Mouse (Mus musculus) intestine, postnatal 0 days (tissue): Measurements from ENCODE around the gene Stim1. TPM values are rescaled to one million over a fixed set of nuclear protein-coding genes. Genes with fewer than 3 reads are reported as not detected.
"Not testable (repeated sequence)": the region's sequence is repeated elsewhere in the genome, so short reads cannot be mapped to it uniquely, and the experiment has no call there.

ENCODE experiments used
- ATAC-seq: fragments of 200-750 bp; cut with Nextera tagmentation; 2 replicates; pipeline ENCODE4 v1.8.0; 2017; ENCODE audit warnings: mild to moderate bottlenecking, moderate TSS enrichment, moderate library complexity
- H3K27ac ChIP-seq: fragments of 300-500 bp; sonication (generic); 2 replicates; pipeline ENCODE4 v1.5.1; 2014; ENCODE audit warnings: mild to moderate bottlenecking, low read depth, low read length, moderate library complexity
- H3K27me3 ChIP-seq: fragments of 300-500 bp; sonication (generic); replicated peaks from 2 replicates; pipeline ENCODE4 v1.6.1; 2014; ENCODE audit warnings: low read length, mixed read lengths; ENCODE audit not compliant: control insufficient read depth, insufficient read depth
- H3K36me3 ChIP-seq: fragments of 300-500 bp; sonication (generic); 2 replicates; pipeline ENCODE4 v1.6.1; 2014; ENCODE audit warnings: mild to moderate bottlenecking, moderate library complexity; ENCODE audit not compliant: control insufficient read depth, insufficient read depth
- H3K4me1 ChIP-seq: fragments of 300-500 bp; sonication (generic); replicated peaks from 2 replicates; pipeline ENCODE4 v1.6.1; 2014; ENCODE audit warnings: antibody characterized with exemption, low read length, mixed read lengths; ENCODE audit not compliant: control insufficient read depth, insufficient read depth
- H3K4me2 ChIP-seq: fragments of 300-500 bp; sonication (generic); replicated peaks from 2 replicates; pipeline ENCODE4 v1.6.1; 2014; ENCODE audit warnings: low read depth, mild to moderate bottlenecking, moderate library complexity
- H3K4me3 ChIP-seq: fragments of 300-500 bp; sonication (generic); 2 replicates; pipeline ENCODE4 v1.5.1; 2014; ENCODE audit warnings: low read depth, low read length
- H3K9ac ChIP-seq: fragments of 300-500 bp; sonication (generic); 2 replicates; pipeline ENCODE4 v1.6.1; 2014; ENCODE audit warnings: mild to moderate bottlenecking, low read depth, low read length
- H3K9me3 ChIP-seq: fragments of 300-500 bp; sonication (generic); 2 replicates; pipeline ENCODE4 v1.6.1; 2016; ENCODE audit warnings: mixed run types; ENCODE audit not compliant: control insufficient read depth
- CTCF ChIP-seq: sonication (generic); IDR thresholded peaks from 2 replicates; pipeline ENCODE4 v1.5.1; 2016; ENCODE audit warnings: low read depth, mild to moderate bottlenecking, control low read depth, antibody characterized with exemption, moderate library complexity
- WGBS: fragments of 180-500 bp; shearing (Covaris S2); extraction: QIAGEN DNeasy Blood & Tissue Kit; methylation state at CpG from one replicate; pipeline ENCODE4 v1.1.7; 2014; 5-methylcytosine and 5-hydroxymethylcytosine counted together
- polyA plus RNA-seq: library from polyadenylated mRNA; unstranded; fragments of >200 nt; fragmentation: Nextera tagmentation; extraction: Ambion mirVana; gene quantifications from 2 replicates; pipeline ENCODE4 v1.2.1, GENCODE M21; 2015

Stim1 gene
- polyA plus RNA-seq, 1 experiment from 2014 or later, result 13.0 TPM

- no peak for TF ChIP-seq CTCF
- H3K27me3 ChIP-seq, result no peaks in the 10 kb centered on the region
- ATAC-seq, result no peak
- H3K4me3 ChIP-seq, result no peak within 1 kb of the TSS
- H3K9ac ChIP-seq, result no peak within 1 kb of the TSS
- H3K36me3 ChIP-seq, result no peaks in the 10 kb centered on the region
- no peak within 1 kb of the TSS for H3K4me2 ChIP-seq
- no peaks in the 10 kb centered on the region for H3K4me1 ChIP-seq
- H3K27ac ChIP-seq, result no peak within 1 kb of the TSS
- H3K9me3 ChIP-seq, result no peaks in the 10 kb centered on the region
- 95% methylated on average over 4 of the region's 4 CpGs for WGBS
Measured at GRCm38 (mm10) chr7:102481579-102481978, 214.0 kb downstream of the Stim1 start, which contains the start of gene Olfr543. Olfr543 (minus strand) TSS chr7:102481679.

DNA sequence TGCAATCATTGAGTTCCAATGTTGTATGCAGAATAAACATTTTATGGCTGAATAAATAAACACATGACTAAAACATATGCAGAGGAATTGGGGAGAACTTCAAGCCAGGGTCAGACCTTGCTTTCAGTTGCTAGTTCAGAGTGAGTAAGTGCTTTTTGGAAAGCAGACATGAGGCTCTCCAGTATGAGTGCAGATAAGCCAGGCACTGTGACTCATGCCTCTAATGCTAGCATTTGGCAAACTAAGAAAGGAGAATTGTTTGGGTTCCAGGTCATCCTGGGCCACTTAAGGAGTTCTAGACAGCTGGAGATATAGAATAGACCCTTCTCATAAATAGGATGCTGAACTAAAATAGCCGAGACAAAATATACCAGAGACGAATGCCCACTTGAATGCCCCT lies 216.1 kb downstream of the Stim1 start:
- H3K36me3 ChIP-seq, result no peaks in the 10 kb centered on the region
- H3K9ac ChIP-seq, result no peak overlapping the region
- no peaks in the 10 kb centered on the region; the same call in 1 of the 2 replicates for H3K4me1 ChIP-seq
- no peak overlapping the region for H3K4me2 ChIP-seq
- H3K4me3 ChIP-seq, result no peak overlapping the region
- H3K27ac ChIP-seq, result no peak overlapping the region
- ATAC-seq, result no peak
- 62% methylated on average over 2 of the region's 2 CpGs for WGBS
- TF ChIP-seq CTCF, result no peak
- H3K9me3 ChIP-seq, result no peaks in the 10 kb centered on the region
- H3K27me3 ChIP-seq, result no peaks in the 10 kb centered on the region

- WGBS, result 61% methylated on average over 7 of the region's 8 CpGs
- H3K9ac ChIP-seq, H3K27ac ChIP-seq, ATAC-seq, H3K4me2 ChIP-seq, H3K9me3 ChIP-seq, H3K36me3 ChIP-seq, H3K4me3 ChIP-seq, H3K4me1 ChIP-seq, H3K27me3 ChIP-seq: not testable (repeated sequence)
- TF ChIP-seq CTCF, result 0 out of 2 replicates have a peak, but pooled peaks have one; percentile 17
Measured at GRCm38 (mm10) chr7:102484766-102485165, 217.2 kb downstream of the Stim1 start.

DNA sequence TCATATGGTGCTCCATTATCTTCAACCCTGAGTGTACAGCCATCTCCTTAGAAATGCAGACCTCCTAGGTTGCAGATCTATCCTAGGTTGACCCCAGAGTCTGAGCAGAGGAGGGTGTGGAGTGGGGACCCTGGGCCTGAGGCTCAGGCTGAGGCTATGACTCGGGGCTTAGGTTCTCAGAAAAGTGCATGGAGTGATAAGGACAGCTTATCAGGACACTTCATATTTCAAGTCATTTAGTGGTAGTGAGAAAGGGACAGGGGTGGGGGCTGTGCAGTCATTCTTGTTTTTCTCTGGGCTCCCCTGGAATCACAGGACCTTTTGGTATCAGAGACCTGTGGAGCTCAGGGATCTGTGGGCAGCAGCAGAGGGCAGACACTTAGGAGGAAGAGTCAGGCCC lies 218.5 kb downstream of the Stim1 start:
- Histone ChIP-seq H3K4me2 (no peak overlapping the region), H3K27me3 (no peaks in the 10 kb centered on the region), H3K36me3 (no peaks in the 10 kb centered on the region), H3K9me3 (no peaks in the 10 kb centered on the region), H3K4me3 (no peak overlapping the region), H3K4me1 (no peaks in the 10 kb centered on the region; the same call in 1 of the 2 replicates), H3K9ac (no peak overlapping the region), H3K27ac (no peak overlapping the region)
- no peak for TF ChIP-seq CTCF
- 46% methylated on average over 1 of the region's 1 CpGs for WGBS
- no peak for ATAC-seq

Other genes with a start within 250 kb of the Stim1 start
- gene Il18bp, start 249.1 kb upstream of the Stim1 start, polyA plus RNA-seq, result 5.2 and 5.8 TPM in 2 replicates
- gene Rnf121, start 202.3 kb upstream of the Stim1 start, polyA plus RNA-seq, result 21.9 and 22.3 TPM in 2 replicates
- gene Xndc1, start 202.3 kb upstream of the Stim1 start, polyA plus RNA-seq, result 4.4 and 6.1 TPM in 2 replicates
- gene Xntrpc, start 202.1 kb upstream of the Stim1 start, polyA plus RNA-seq, result 0.16 TPM in 1 of 2 replicates, not detected in the other
- 0.05 TPM in 1 of 2 replicates, not detected in the other for gene Trpc2, start 184.7 kb upstream of the Stim1 start, polyA plus RNA-seq
- gene Art1, start 166.1 kb upstream of the Stim1 start, polyA plus RNA-seq, result 0.13 TPM in 1 of 2 replicates, not detected in the other
- 0.09 and 0.20 TPM in 2 replicates for gene Art5, start 158.3 kb upstream of the Stim1 start, polyA plus RNA-seq
- not detected in 2 replicates for gene Chrna10, start 151.0 kb upstream of the Stim1 start, polyA plus RNA-seq
- 13.3 and 14.8 TPM in 2 replicates for gene Nup98, start 57.6 kb upstream of the Stim1 start, polyA plus RNA-seq
- gene Pgap2, start 57.6 kb upstream of the Stim1 start, polyA plus RNA-seq, result 34.9 and 35.0 TPM in 2 replicates
- gene Rhog, start 11.8 kb upstream of the Stim1 start, polyA plus RNA-seq, result 74.2 and 78.1 TPM in 2 replicates
- 22.7 and 23.4 TPM in 2 replicates for gene Rrm1, start 173.9 kb downstream of the Stim1 start, polyA plus RNA-seq
- gene Olfr543, start 213.9 kb downstream of the Stim1 start, polyA plus RNA-seq, result not detected in 2 replicates
- gene Olfr544, start 220.5 kb downstream of the Stim1 start, polyA plus RNA-seq, result 0.04 TPM in 1 of 2 replicates, not detected in the other
- gene Olfr545, start 231.8 kb downstream of the Stim1 start, polyA plus RNA-seq, result not detected in 2 replicates